Mouse (Mus musculus): ENCODE results near the gene 4921530L21Rik. TPM values are rescaled to one million over a fixed set of nuclear protein-coding genes. Genes with fewer than 3 reads are reported as not detected.

Gene 4921530L21Rik
- not detected for total RNA-seq (2021)

- intact Hi-C loops (cut with DNase I): no loop called here
- no peak for DNase-seq (ENCODE audit: extremely low spot score in 1 of 2, low spot score in 2 of 2)
These were observed at the start of gene 4921530L21Rik for GRCm38 (mm10) chr14:95880954-95881353. Gene 4921530L21Rik (plus strand): TSS chr14:95881254.

- intact Hi-C loops (cut with DNase I): no loop called here
These were observed 47.2 kb upstream of the 4921530L21Rik start for GRCm38 (mm10) chr14:95833866-95834265.

GRCm38 (mm10) chr14:95862981-95863380 lies 18.1 kb upstream of the 4921530L21Rik start:
- DNase-seq (ENCODE audit: extremely low spot score in 1 of 2, low spot score in 2 of 2): no peak
- intact Hi-C loops (cut with DNase I): no loop called here

More at GRCm38 (mm10) chr14:95833866-95834265, 47.2 kb upstream of the 4921530L21Rik start:
- DNase-seq (ENCODE audit: extremely low spot score in 1 of 2, low spot score in 2 of 2): no peak

- intact Hi-C loops (cut with DNase I): no loop called here
- no peak for DNase-seq (ENCODE audit: extremely low spot score in 1 of 2, low spot score in 2 of 2)
These were observed 15.2 kb upstream of the 4921530L21Rik start for GRCm38 (mm10) chr14:95865676-95866416.

- intact Hi-C loops (cut with DNase I): no loop called here
- DNase-seq (ENCODE audit: extremely low spot score in 1 of 2, low spot score in 2 of 2): no peak
These were observed 9.0 kb upstream of the 4921530L21Rik start for GRCm38 (mm10) chr14:95872020-95872419.

- intact Hi-C loops (cut with DNase I): no loop called here
- DNase-seq (ENCODE audit: extremely low spot score in 1 of 2, low spot score in 2 of 2): peak; percentile 66 to 83
These were observed 4.1 kb upstream of the 4921530L21Rik start for GRCm38 (mm10) chr14:95876785-95877510.

- intact Hi-C loops (cut with DNase I): no loop called here
- DNase-seq (ENCODE audit: extremely low spot score in 1 of 2, low spot score in 2 of 2): no peak
These were observed 3.5 kb upstream of the 4921530L21Rik start for GRCm38 (mm10) chr14:95877548-95877947.

GRCm38 (mm10) chr14:95899458-95899857 lies 18.4 kb downstream of the 4921530L21Rik start:
- no peak for DNase-seq (ENCODE audit: extremely low spot score in 1 of 2, low spot score in 2 of 2)
- intact Hi-C loops (cut with DNase I): no loop called here

- no peak for DNase-seq (ENCODE audit: extremely low spot score in 1 of 2, low spot score in 2 of 2)
- intact Hi-C loops (cut with DNase I): no loop called here
These were observed 23.6 kb downstream of the 4921530L21Rik start for GRCm38 (mm10) chr14:95904591-95905095.

GRCm38 (mm10) chr14:95913293-95913692 lies 32.2 kb downstream of the 4921530L21Rik start:
- DNase-seq (ENCODE audit: extremely low spot score in 1 of 2, low spot score in 2 of 2): peak; percentile 23 to 86
- intact Hi-C loops (cut with DNase I): no loop called here

GRCm38 (mm10) chr14:95926742-95927141 lies 45.7 kb downstream of the 4921530L21Rik start:
- intact Hi-C loops (cut with DNase I): no loop called here

GRCm38 (mm10) chr14:95927810-95928785 lies 47.0 kb downstream of the 4921530L21Rik start:
- DNase-seq (ENCODE audit: extremely low spot score in 1 of 2, low spot score in 2 of 2): no peak
- intact Hi-C loops (cut with DNase I): no loop called here

More at GRCm38 (mm10) chr14:95926742-95927141, 45.7 kb downstream of the 4921530L21Rik start:
- DNase-seq (ENCODE audit: extremely low spot score in 1 of 2, low spot score in 2 of 2): no peak

All from left cerebral cortex, postnatal 10 days (tissue).